Mouse (Mus musculus): ENCODE measurements around the gene Sirt3. TPM values are rescaled to one million over a fixed set of nuclear protein-coding genes. Genes with fewer than 3 reads are reported as not detected.
A peak's percentile ranks its signal among the peaks of the same experiment; 100 is the strongest.

The Sirt3 gene
- polyA plus RNA-seq, 2 experiments = 14.0 to 14.7 TPM

DNA sequence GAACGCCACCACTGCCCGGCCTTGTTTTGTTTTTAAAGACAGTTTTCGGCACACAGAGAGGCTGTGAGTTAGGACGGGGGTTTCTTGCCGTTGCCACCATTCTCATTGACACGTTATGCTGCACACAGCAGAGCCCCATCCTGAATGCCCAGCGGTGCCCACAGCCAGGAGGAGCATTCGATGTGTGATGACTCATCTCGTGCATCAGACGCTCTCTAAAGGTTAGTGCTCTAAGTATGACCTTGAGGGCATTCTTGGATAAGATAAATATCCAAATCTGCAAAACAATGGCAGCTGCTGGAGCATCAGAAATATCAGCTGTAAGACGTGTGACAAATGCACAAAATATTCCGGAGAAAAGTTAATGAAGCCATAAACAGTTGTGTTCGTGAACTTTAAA lies 25.0 kb upstream of the Sirt3 start:
- Histone ChIP-seq H3K4me1 (replicated peaks; ENCODE audit: control insufficient read depth in 2 of 2, insufficient read depth in 2 of 2, low read length in 1 of 2) (peaks cover 0 to 6% of the 10 kb centered on the region in 2 experiments; a peak in 2 of 4 replicates), H3K9ac (replicated peaks) (no peak overlapping the region), H3K9me3 (ENCODE audit: control insufficient read depth, low read length) (no peaks in the 10 kb centered on the region), H3K4me2 (ENCODE audit: low read depth) (peak overlapping the region; percentile 34), H3K36me3 (replicated peaks; ENCODE audit: control insufficient read depth, insufficient read depth, low read depth) (no peaks in the 10 kb centered on the region), H3K27me3 (ENCODE audit: control insufficient read depth, insufficient read depth, low read length) (no peaks in the 10 kb centered on the region), H3K4me3 (ENCODE audit: insufficient read depth in 1 of 2, low read depth in 2 of 2, low read length in 2 of 2) (no peak overlapping the region), H3K27ac (no peak overlapping the region)
- WGBS (ENCODE audit: insufficient replicate concordance) = 67% methylated on average over 13 of the region's 13 CpGs
- TF ChIP-seq EP300 (IDR thresholded peaks at IDR 0.05; ENCODE audit: low read depth) (no peak), CTCF (IDR thresholded peaks at IDR 0.05; ENCODE audit: low read depth) (no peak)
- no peak for ATAC-seq (ENCODE audit: insufficient read depth)
- no peak for DNase-seq (ENCODE audit: low read depth in 3 of 3, low spot score in 3 of 3)

DNA sequence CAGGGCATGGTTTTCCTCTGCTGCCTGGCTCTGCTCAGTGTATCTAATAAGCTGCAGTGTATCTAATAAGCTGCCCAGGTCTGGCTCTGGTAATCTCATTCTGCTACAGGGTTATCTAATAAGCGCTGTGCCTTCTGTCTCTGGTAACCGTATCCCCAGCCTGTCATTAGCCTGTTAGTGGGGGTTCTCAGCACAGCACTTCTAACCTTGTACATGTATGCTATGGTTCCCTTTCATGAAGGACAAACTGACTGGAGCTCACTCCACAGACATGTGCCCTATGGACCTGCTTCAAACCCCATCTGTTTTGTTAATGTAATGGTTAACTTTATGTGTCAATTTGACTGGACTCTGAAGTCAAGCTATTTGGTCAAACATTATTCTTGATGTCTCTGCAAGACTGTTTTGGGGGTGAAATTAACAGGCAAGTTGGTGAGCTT lies 23.6 kb upstream of the Sirt3 start:
- DNase-seq (ENCODE audit: low read depth in 3 of 3, low spot score in 3 of 3) (no peak), ATAC-seq (ENCODE audit: insufficient read depth) (peak; percentile 41; the same call in 1 of the 2 replicates)
- H3K9me3 ChIP-seq (ENCODE audit: control insufficient read depth, low read length) = no peaks in the 10 kb centered on the region
- peaks cover 0 to 5% of the 10 kb centered on the region in 2 experiments; a peak in 1 of 4 replicates for H3K4me1 ChIP-seq (replicated peaks; ENCODE audit: control insufficient read depth in 2 of 2, insufficient read depth in 2 of 2, low read length in 1 of 2)
- TF ChIP-seq CTCF (IDR thresholded peaks at IDR 0.05; ENCODE audit: low read depth) = no peak
- TF ChIP-seq EP300 (IDR thresholded peaks at IDR 0.05; ENCODE audit: low read depth) = no peak
- H3K27ac ChIP-seq = no peak overlapping the region
- H3K4me2 ChIP-seq (ENCODE audit: low read depth) = no peak overlapping the region; the same call in 1 of the 2 replicates
- H3K9ac ChIP-seq (replicated peaks) = no peak overlapping the region
- H3K36me3 ChIP-seq (replicated peaks; ENCODE audit: control insufficient read depth, insufficient read depth, low read depth) = no peaks in the 10 kb centered on the region
- no peaks in the 10 kb centered on the region for H3K27me3 ChIP-seq (ENCODE audit: control insufficient read depth, insufficient read depth, low read length)
- peak overlapping the region in 1 of 2 experiments; percentile 22; a peak in 1 of 4 replicates for H3K4me3 ChIP-seq (ENCODE audit: insufficient read depth in 1 of 2, low read depth in 2 of 2, low read length in 2 of 2)
- 28% methylated on average over 2 of the region's 2 CpGs for WGBS (ENCODE audit: insufficient replicate concordance)

DNA sequence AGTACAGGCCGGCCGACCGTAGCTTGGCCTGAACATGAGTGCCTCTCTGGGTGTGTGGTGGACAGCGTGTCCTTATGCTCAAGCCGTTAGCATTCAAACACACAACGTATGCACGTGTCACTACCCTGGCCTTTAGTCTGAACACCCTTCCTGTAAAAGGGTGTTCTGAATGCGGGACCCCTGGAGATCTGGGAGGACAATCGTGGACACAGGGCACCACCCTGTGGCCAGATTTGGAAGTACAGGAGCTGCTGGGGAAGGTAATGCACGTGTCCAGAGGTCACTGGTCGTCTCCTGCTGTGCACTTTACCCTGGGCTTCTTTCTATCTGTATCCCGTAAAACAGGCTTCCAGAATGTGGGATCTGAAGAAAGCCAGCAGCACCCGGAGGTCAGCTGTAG lies 21.1 kb upstream of the Sirt3 start:
- WGBS (ENCODE audit: insufficient replicate concordance) = 25% methylated on average over 13 of the region's 13 CpGs
- Histone ChIP-seq H3K9me3 (ENCODE audit: control insufficient read depth, low read length) (no peaks in the 10 kb centered on the region), H3K4me3 (ENCODE audit: insufficient read depth in 1 of 2, low read depth in 2 of 2, low read length in 2 of 2) (no peak overlapping the region), H3K9ac (replicated peaks) (no peak overlapping the region), H3K4me2 (ENCODE audit: low read depth) (no peak overlapping the region), H3K36me3 (replicated peaks; ENCODE audit: control insufficient read depth, insufficient read depth, low read depth) (no peaks in the 10 kb centered on the region), H3K4me1 (replicated peaks; ENCODE audit: control insufficient read depth in 2 of 2, insufficient read depth in 2 of 2, low read length in 1 of 2) (no peaks in the 10 kb centered on the region), H3K27ac (no peak overlapping the region), H3K27me3 (ENCODE audit: control insufficient read depth, insufficient read depth, low read length) (no peaks in the 10 kb centered on the region)
- DNase-seq (ENCODE audit: low read depth in 3 of 3, low spot score in 3 of 3) (no peak), ATAC-seq (ENCODE audit: insufficient read depth) (peak; percentile 14; the same call in 1 of the 2 replicates)
- TF ChIP-seq CTCF (IDR thresholded peaks at IDR 0.05; ENCODE audit: low read depth) (peak; percentile 98), EP300 (IDR thresholded peaks at IDR 0.05; ENCODE audit: low read depth) (no peak)

DNA sequence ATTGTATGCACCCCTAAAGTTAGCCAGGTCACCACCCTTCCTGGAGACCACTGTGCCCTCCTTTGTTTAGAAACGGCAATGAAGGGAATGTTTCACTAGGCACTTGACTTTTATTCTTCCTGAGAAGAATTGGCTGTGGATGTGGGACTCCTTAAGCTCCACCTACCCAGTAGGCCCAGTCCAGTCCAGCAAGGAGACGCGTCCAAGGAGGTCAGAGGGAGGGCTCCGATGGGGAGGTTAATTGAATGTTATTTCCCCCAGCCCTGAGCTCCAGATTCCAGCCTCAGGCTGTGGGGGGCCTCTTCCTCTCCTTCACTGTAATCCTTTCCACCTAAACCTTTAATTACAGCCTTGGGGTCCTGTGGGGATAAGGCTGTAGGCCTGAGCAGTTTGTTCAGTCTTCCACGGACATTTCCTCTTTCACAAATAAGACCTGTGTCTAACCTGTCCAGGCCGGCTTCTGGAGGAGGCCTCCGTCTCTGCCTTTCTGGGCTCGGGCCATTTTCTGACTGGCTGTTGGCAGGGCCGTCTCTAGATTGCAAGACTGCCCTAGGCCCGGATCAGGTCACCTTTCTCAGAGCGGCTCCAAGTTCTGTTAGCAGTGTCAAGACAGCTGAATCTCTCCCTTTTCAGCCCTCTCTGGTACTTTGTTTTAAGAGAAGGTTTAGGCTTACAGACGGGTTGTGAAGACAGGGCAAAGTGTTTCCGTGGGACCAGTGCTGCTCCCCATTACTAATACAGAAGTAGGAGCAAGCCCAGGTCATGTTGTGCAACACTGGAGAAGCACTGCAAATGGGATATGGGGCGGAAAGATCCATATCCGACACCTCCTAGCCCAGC lies 20.1 kb upstream of the Sirt3 start:
- DNase-seq (ENCODE audit: low read depth in 3 of 3, low spot score in 3 of 3) = no peak
- peaks cover 6% of the 10 kb centered on the region for H3K36me3 ChIP-seq (replicated peaks; ENCODE audit: control insufficient read depth, insufficient read depth, low read depth)
- H3K4me1 ChIP-seq (replicated peaks; ENCODE audit: control insufficient read depth in 2 of 2, insufficient read depth in 2 of 2, low read length in 1 of 2) = no peaks in the 10 kb centered on the region
- no peaks in the 10 kb centered on the region for H3K27me3 ChIP-seq (ENCODE audit: control insufficient read depth, insufficient read depth, low read length)
- no peak overlapping the region for H3K4me3 ChIP-seq (ENCODE audit: insufficient read depth in 1 of 2, low read depth in 2 of 2, low read length in 2 of 2)
- no peak overlapping the region for H3K4me2 ChIP-seq (ENCODE audit: low read depth)
- no peak overlapping the region for H3K9ac ChIP-seq (replicated peaks)
- TF ChIP-seq CTCF (IDR thresholded peaks at IDR 0.05; ENCODE audit: low read depth) = no peak
- TF ChIP-seq EP300 (IDR thresholded peaks at IDR 0.05; ENCODE audit: low read depth) = no peak
- WGBS (ENCODE audit: insufficient replicate concordance) = 68% methylated on average over 15 of the region's 15 CpGs
- ATAC-seq (ENCODE audit: insufficient read depth) = no peak
- no peaks in the 10 kb centered on the region for H3K9me3 ChIP-seq (ENCODE audit: control insufficient read depth, low read length)
- H3K27ac ChIP-seq = no peak overlapping the region

DNA sequence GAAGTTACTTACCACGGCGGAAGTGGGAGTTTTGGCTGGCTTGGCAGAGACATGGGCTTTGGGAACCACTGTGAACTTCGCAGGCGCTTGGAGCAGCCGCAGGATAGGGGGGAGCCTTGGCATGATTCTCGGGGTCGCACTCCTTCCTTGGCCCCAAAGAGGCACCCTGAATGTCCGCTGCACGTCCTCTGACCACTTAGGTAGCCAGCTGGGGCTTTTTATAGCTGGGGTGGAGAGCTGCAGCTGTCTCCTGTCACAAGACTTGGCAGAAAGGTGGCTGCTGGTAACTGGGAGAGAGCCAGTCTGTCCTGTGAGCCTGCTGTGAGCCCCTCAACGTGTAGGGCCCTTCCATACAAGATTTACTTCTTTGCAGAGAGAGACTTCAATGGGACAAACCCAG lies 18.1 kb upstream of the Sirt3 start, which contains the start of gene Cox8b:
Gene Cox8b, minus strand, starts transcription at position 227 of the 400 bp plus-strand sequence.
- Histone ChIP-seq H3K9ac (replicated peaks) (no peak within 1 kb of the TSS), H3K36me3 (replicated peaks; ENCODE audit: control insufficient read depth, insufficient read depth, low read depth) (peaks cover 6% of the 10 kb centered on the region), H3K4me1 (replicated peaks; ENCODE audit: control insufficient read depth in 2 of 2, insufficient read depth in 2 of 2, low read length in 1 of 2) (no peaks in the 10 kb centered on the region), H3K4me3 (ENCODE audit: insufficient read depth in 1 of 2, low read depth in 2 of 2, low read length in 2 of 2) (no peak within 1 kb of the TSS), H3K9me3 (ENCODE audit: control insufficient read depth, low read length) (no peaks in the 10 kb centered on the region), H3K27ac (no peak within 1 kb of the TSS), H3K27me3 (ENCODE audit: control insufficient read depth, insufficient read depth, low read length) (no peaks in the 10 kb centered on the region), H3K4me2 (ENCODE audit: low read depth) (no peak within 1 kb of the TSS)
- 71% methylated on average over 10 of the region's 10 CpGs for WGBS (ENCODE audit: insufficient replicate concordance)
- no peak for TF ChIP-seq CTCF (IDR thresholded peaks at IDR 0.05; ENCODE audit: low read depth)
- TF ChIP-seq EP300 (IDR thresholded peaks at IDR 0.05; ENCODE audit: low read depth) = no peak
- no peak for ATAC-seq (ENCODE audit: insufficient read depth)
- no peak for DNase-seq (ENCODE audit: low read depth in 3 of 3, low spot score in 3 of 3)
